Mouse (Mus musculus) layer of hippocampus, postnatal 14 days (tissue): ENCODE measurements at regions not wholly inside any gene's neighbourhood (a gene's known extent, or its start where the extent isn't known, plus 50 kb on each side); places are given as distances from the start of the nearest gene placed in this dataset.
"Not testable (repeated sequence)": the region's sequence is repeated elsewhere in the genome, so short reads cannot be mapped to it uniquely, and the experiment has no call there.

Experiments used
- DNase-seq, 2 experiments: peaks; one replicate each; pipeline ENCODE4 v3.0.0; 2021 to 2022; ENCODE audit warnings: low spot score in 2 of 2, mixed read lengths in 1 of 2

- DNase-seq = not testable (repeated sequence)
Observed at GRCm38 (mm10) chrX:14792261-14792660, 581.3 kb downstream of the H2al1n start.

DNA sequence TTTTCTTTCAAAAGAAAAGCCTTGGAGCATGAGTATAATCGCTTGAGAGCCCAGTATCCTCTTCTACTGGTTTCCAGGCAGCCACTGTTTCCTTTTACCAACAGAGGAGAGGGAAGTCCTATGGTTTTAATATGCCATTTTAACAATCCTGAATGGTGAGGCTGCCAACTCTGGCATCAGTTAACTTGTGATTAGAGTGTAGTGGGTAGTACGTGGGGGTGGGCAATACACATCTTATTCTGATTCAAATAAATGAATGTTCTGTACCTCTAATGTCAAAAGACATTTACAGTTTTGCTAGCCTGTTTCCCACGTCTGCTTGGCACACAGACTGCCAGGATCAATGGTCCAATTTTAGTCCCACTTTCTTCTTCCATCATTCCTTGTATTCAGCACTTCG is 624.9 kb downstream of the H2al1n start:
- DNase-seq = peak in 1 of 2 experiments; percentile 13

- DNase-seq = no peak
Observed at GRCm38 (mm10) chrX:14839740-14840419, 628.9 kb downstream of the H2al1n start.

GRCm38 (mm10) chrX:14840420-14840757 is 629.4 kb downstream of the H2al1n start:
- no peak for DNase-seq

GRCm38 (mm10) chrX:14845353-14845752 is 634.4 kb downstream of the H2al1n start:
- no peak for DNase-seq

DNA sequence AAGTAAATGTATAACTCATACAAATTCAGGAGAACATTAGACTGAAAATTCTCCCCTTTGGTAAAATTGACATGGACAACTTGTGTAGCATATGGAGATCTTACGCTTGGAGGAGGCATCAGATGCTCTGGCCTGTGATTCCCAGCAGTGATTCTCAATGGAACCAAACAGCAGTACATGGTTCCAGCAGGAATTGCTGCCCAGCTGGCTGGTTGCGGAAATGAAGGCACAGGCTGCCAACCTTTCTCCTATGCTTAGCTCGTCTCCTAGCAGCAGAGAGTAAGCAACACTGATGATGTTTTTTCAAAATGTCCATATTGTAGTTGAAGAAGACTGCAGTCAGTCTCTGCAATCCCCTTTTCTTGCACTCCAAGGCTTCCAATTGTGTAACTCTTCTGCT is 673.7 kb downstream of the H2al1n start:
- peak; percentile 29 to 76 for DNase-seq
